Mouse (Mus musculus): ENCODE data around the gene Gpx8. TPM values are rescaled to one million over a fixed set of nuclear protein-coding genes. Genes with fewer than 3 reads are reported as not detected.

The Gpx8 gene
- polyA plus RNA-seq, 1 experiment from 2014 or later, result 141 TPM

GRCm38 (mm10) chr13:113047647-113048046 is 1.4 kb upstream of the Gpx8 start:
- Histone ChIP-seq H3K4me1 (replicated peaks) (peaks cover 7% of the 10 kb centered on the region), H3K9ac (replicated peaks) (no peak overlapping the region), H3K27me3 (no peaks in the 10 kb centered on the region), H3K27ac (no peak overlapping the region), H3K4me3 (replicated peaks) (no peak overlapping the region), H3K36me3 (peaks cover 12% of the 10 kb centered on the region), H3K4me2 (no peak overlapping the region), H3K9me3 (no peaks in the 10 kb centered on the region)
- 79% methylated on average over 3 of the region's 3 CpGs for WGBS
- no peak for ATAC-seq (ENCODE audit: insufficient number of reproducible peaks, insufficient read depth, low FRiP score, low TSS enrichment, low read depth)

- H3K9ac ChIP-seq (replicated peaks), result no peak overlapping the region
These were observed 808 bp upstream of the Gpx8 start for GRCm38 (mm10) chr13:113047018-113047417.

GRCm38 (mm10) chr13:113045458-113046110 is 626 bp downstream of the Gpx8 start:
- no peaks in the 10 kb centered on the region for H3K27me3 ChIP-seq
- no peak for ATAC-seq (ENCODE audit: insufficient number of reproducible peaks, insufficient read depth, low FRiP score, low TSS enrichment, low read depth)
- peaks cover 27% of the 10 kb centered on the region for H3K36me3 ChIP-seq
- H3K9me3 ChIP-seq, result no peaks in the 10 kb centered on the region
- peak overlapping the region; percentile 71 for H3K4me2 ChIP-seq
- H3K27ac ChIP-seq, result peak overlapping the region; percentile 81
- peak overlapping the region; percentile 63 for H3K9ac ChIP-seq (replicated peaks)
- H3K4me1 ChIP-seq (replicated peaks), result peaks cover 7% of the 10 kb centered on the region
- 17% methylated on average over 18 of the region's 18 CpGs for WGBS
- H3K4me3 ChIP-seq (replicated peaks), result peak overlapping the region; percentile 57

More at GRCm38 (mm10) chr13:113047018-113047417, 808 bp upstream of the Gpx8 start:
- H3K9me3 ChIP-seq, result no peaks in the 10 kb centered on the region
- H3K4me1 ChIP-seq (replicated peaks), result peaks cover 7% of the 10 kb centered on the region
- H3K4me2 ChIP-seq, result no peak overlapping the region
- no peak overlapping the region for H3K27ac ChIP-seq
- H3K4me3 ChIP-seq (replicated peaks), result no peak overlapping the region
- ATAC-seq (ENCODE audit: insufficient number of reproducible peaks, insufficient read depth, low FRiP score, low TSS enrichment, low read depth), result peak; percentile 70
- peaks cover 18% of the 10 kb centered on the region for H3K36me3 ChIP-seq
- no peaks in the 10 kb centered on the region for H3K27me3 ChIP-seq

DNA sequence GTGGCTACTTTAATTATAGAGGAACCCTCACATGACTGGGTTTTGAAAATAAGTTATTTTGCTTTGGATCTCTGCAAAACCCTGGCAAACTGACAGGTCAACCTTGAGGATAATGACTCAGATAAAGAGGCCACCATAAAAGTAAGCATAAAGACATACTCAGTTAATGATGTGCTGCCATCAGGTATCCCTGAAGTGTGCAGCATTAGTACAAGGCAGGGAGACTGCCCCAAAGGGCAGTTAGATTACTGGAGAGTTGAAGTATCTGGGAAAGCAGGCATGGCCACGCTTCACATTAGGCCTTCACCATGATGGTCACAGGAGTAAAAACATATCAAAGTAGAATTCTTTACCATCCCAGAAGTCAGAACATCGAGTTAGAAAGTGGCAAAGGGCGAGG is 1.3 kb downstream of the Gpx8 start:
- H3K9ac ChIP-seq (replicated peaks), result peak overlapping the region; percentile 63
- ATAC-seq (ENCODE audit: insufficient number of reproducible peaks, insufficient read depth, low FRiP score, low TSS enrichment, low read depth), result no peak
- no peaks in the 10 kb centered on the region for H3K27me3 ChIP-seq
- peaks cover 27% of the 10 kb centered on the region for H3K36me3 ChIP-seq
- H3K9me3 ChIP-seq, result no peaks in the 10 kb centered on the region
- 74% methylated on average over 3 of the region's 3 CpGs for WGBS
- H3K27ac ChIP-seq, result no peak overlapping the region
- H3K4me2 ChIP-seq, result peak overlapping the region; percentile 71
- peak overlapping the region; percentile 57 for H3K4me3 ChIP-seq (replicated peaks)
- peaks cover 7% of the 10 kb centered on the region for H3K4me1 ChIP-seq (replicated peaks)

GRCm38 (mm10) chr13:113035852-113036251 is 10.4 kb downstream of the Gpx8 start:
- H3K4me3 ChIP-seq (replicated peaks), result peak overlapping the region; percentile 57
- WGBS, result 0% methylated on average over 4 of the region's 4 CpGs

GRCm38 (mm10) chr13:113034950-113035421 is 11.2 kb downstream of the Gpx8 start, which contains the start of gene Cdc20b:
Cdc20b (plus strand) TSS chr13:113035111.
- H3K9me3 ChIP-seq, result no peaks in the 10 kb centered on the region
- under 1% methylated on average over 46 of the region's 46 CpGs for WGBS
- ATAC-seq (ENCODE audit: insufficient number of reproducible peaks, insufficient read depth, low FRiP score, low TSS enrichment, low read depth), result 0 out of 2 replicates have a peak, but pooled peaks have one; percentile 10
- no peak within 1 kb of the TSS for H3K27ac ChIP-seq
- peaks cover 43% of the 10 kb centered on the region for H3K27me3 ChIP-seq
- no peaks in the 10 kb centered on the region for H3K36me3 ChIP-seq
- peak within 1 kb of the TSS; percentile 98 for H3K4me2 ChIP-seq
- H3K9ac ChIP-seq (replicated peaks), result peak within 1 kb of the TSS; percentile 56
- peaks cover 17% of the 10 kb centered on the region for H3K4me1 ChIP-seq (replicated peaks)
- peak within 1 kb of the TSS; percentile 57 for H3K4me3 ChIP-seq (replicated peaks)

More at GRCm38 (mm10) chr13:113035852-113036251, 10.4 kb downstream of the Gpx8 start:
- no peaks in the 10 kb centered on the region for H3K9me3 ChIP-seq
- peaks cover 17% of the 10 kb centered on the region for H3K4me1 ChIP-seq (replicated peaks)
- no peaks in the 10 kb centered on the region for H3K36me3 ChIP-seq
- no peak overlapping the region for H3K9ac ChIP-seq (replicated peaks)
- peak; percentile 86 for ATAC-seq (ENCODE audit: insufficient number of reproducible peaks, insufficient read depth, low FRiP score, low TSS enrichment, low read depth)
- peaks cover 41% of the 10 kb centered on the region for H3K27me3 ChIP-seq
- no peak overlapping the region for H3K27ac ChIP-seq
- peak overlapping the region; percentile 98 for H3K4me2 ChIP-seq

DNA sequence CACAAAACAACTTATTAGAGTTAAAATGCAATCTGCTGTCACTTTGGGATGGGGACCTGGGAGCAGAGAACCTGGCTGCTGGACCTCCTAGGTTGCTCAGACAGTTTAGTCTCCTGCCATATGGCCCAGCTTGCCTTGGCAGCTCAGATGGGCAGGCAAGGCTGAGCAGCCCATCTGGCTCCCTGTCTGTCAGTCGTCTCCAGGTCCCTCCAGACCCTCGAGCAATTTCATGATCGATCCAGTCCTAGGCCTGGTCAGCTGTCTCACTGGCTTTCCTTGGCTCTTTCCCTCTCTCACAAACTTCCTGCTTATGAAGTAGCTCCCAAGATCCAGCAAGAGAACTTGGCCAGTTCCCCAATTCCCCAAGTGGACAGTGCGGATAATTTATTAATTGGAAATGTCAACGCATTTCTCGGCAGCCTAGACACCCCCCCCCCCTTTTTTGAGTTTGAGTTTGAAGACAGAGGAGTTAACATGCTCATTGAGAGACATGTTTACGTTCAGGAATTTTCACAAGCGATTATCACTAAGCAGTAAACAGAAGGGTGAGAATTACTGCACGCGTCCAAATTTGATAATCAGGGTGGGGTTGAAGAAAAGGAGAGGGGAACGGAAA is 11.8 kb downstream of the Gpx8 start:
- no peaks in the 10 kb centered on the region for H3K36me3 ChIP-seq
- peaks cover 43% of the 10 kb centered on the region for H3K27me3 ChIP-seq
- H3K9me3 ChIP-seq, result no peaks in the 10 kb centered on the region
- H3K4me2 ChIP-seq, result peak overlapping the region; percentile 98
- no peak for ATAC-seq (ENCODE audit: insufficient number of reproducible peaks, insufficient read depth, low FRiP score, low TSS enrichment, low read depth)
- H3K27ac ChIP-seq, result no peak overlapping the region
- peak overlapping the region; percentile 56; the same call in 1 of the 2 replicates for H3K9ac ChIP-seq (replicated peaks)
- peak overlapping the region; percentile 57 for H3K4me3 ChIP-seq (replicated peaks)
- H3K4me1 ChIP-seq (replicated peaks), result peaks cover 17% of the 10 kb centered on the region
- whole genome bisulfite sequencing, result 1% methylated on average over 11 of the region's 11 CpGs

- H3K27ac ChIP-seq, result no peak overlapping the region
- no peak overlapping the region for H3K9ac ChIP-seq (replicated peaks)
- H3K4me1 ChIP-seq (replicated peaks), result peaks cover 17% of the 10 kb centered on the region
- peaks cover 49% of the 10 kb centered on the region for H3K27me3 ChIP-seq
- H3K4me3 ChIP-seq (replicated peaks), result no peak overlapping the region
- H3K4me2 ChIP-seq, result no peak overlapping the region
- H3K9me3 ChIP-seq, result no peaks in the 10 kb centered on the region
- no peak for ATAC-seq (ENCODE audit: insufficient number of reproducible peaks, insufficient read depth, low FRiP score, low TSS enrichment, low read depth)
- H3K36me3 ChIP-seq, result no peaks in the 10 kb centered on the region
These were observed 13.4 kb downstream of the Gpx8 start for GRCm38 (mm10) chr13:113032831-113033230.

GRCm38 (mm10) chr13:113031792-113032571 is 14.2 kb downstream of the Gpx8 start:
- Histone ChIP-seq H3K36me3 (no peaks in the 10 kb centered on the region), H3K27ac (no peak overlapping the region), H3K9ac (replicated peaks) (peak overlapping the region; percentile 65; the same call in 1 of the 2 replicates), H3K27me3 (peaks cover 44% of the 10 kb centered on the region), H3K4me1 (replicated peaks) (peaks cover 17% of the 10 kb centered on the region), H3K4me3 (replicated peaks) (peak overlapping the region; percentile 57), H3K4me2 (peak overlapping the region; percentile 88), H3K9me3 (no peaks in the 10 kb centered on the region)
- ATAC-seq (ENCODE audit: insufficient number of reproducible peaks, insufficient read depth, low FRiP score, low TSS enrichment, low read depth), result peak; percentile 56; the same call in 1 of the 2 replicates
- under 1% methylated on average over 40 of the region's 40 CpGs for WGBS

GRCm38 (mm10) chr13:113031351-113031750 is 14.9 kb downstream of the Gpx8 start:
- H3K27ac ChIP-seq, result no peak overlapping the region
- H3K9me3 ChIP-seq, result no peaks in the 10 kb centered on the region
- H3K27me3 ChIP-seq, result peaks cover 44% of the 10 kb centered on the region
- no peaks in the 10 kb centered on the region for H3K36me3 ChIP-seq
- peak overlapping the region; percentile 65; the same call in 1 of the 2 replicates for H3K9ac ChIP-seq (replicated peaks)
- peaks cover 17% of the 10 kb centered on the region for H3K4me1 ChIP-seq (replicated peaks)
- H3K4me2 ChIP-seq, result peak overlapping the region; percentile 88
- ATAC-seq (ENCODE audit: insufficient number of reproducible peaks, insufficient read depth, low FRiP score, low TSS enrichment, low read depth), result no peak
- H3K4me3 ChIP-seq (replicated peaks), result peak overlapping the region; percentile 57
- WGBS, result 1% methylated on average over 7 of the region's 7 CpGs
